Mouse (Mus musculus) G1E (cell line): ENCODE data around the gene Azin2. TPM values are rescaled to one million over a fixed set of nuclear protein-coding genes. Genes with fewer than 3 reads are reported as not detected.

Source experiments
- ATAC-seq: 2 replicates; pipeline ENCODE4 v1.8.0; 2016; ENCODE audit warnings: mild to moderate bottlenecking; ENCODE audit not compliant: insufficient number of reproducible peaks, poor library complexity, low FRiP score, severe bottlenecking; ENCODE audit errors: extremely low read depth
- DNase-seq: peaks from one replicate; pipeline ENCODE4 v3.0.0; 2012; ENCODE audit warnings: low spot score
- H3K27me3 ChIP-seq: 2 replicates; pipeline ENCODE4 v1.6.1; 2012; ENCODE audit warnings: mild to moderate bottlenecking, low read length, inconsistent platforms; ENCODE audit not compliant: insufficient read depth
- H3K36me3 ChIP-seq: replicated peaks from 2 replicates; pipeline ENCODE3; 2012; ENCODE audit warnings: mild to moderate bottlenecking, inconsistent platforms
- H3K4me1 ChIP-seq: 2 replicates; pipeline ENCODE4 v1.6.1; 2012; ENCODE audit warnings: low read depth, low read length, inconsistent platforms, mixed read lengths; ENCODE audit not compliant: insufficient read depth
- H3K4me3 ChIP-seq: 2 replicates; pipeline ENCODE4 v1.5.1; 2012; ENCODE audit warnings: low read depth, mild to moderate bottlenecking, inconsistent platforms, low read length, moderate library complexity, mixed read lengths
- H3K9me3 ChIP-seq: replicated peaks from 2 replicates; pipeline ENCODE4 v1.6.1; 2012; ENCODE audit warnings: inconsistent platforms
- CTCF ChIP-seq: IDR thresholded peaks from 2 replicates; pipeline ENCODE4 v1.5.1; 2012; ENCODE audit warnings: low read depth, low read length, inconsistent platforms, mixed read lengths
- GATA1 ChIP-seq: IDR thresholded peaks from 2 replicates; pipeline ENCODE4 v1.6.1; 2012; ENCODE audit warnings: borderline replicate concordance, low read length, inconsistent platforms, mixed read lengths
- GATA2 ChIP-seq: IDR thresholded peaks from 2 replicates; pipeline ENCODE4 v1.6.1; 2012; ENCODE audit warnings: low read depth, low read length, inconsistent platforms, borderline replicate concordance
- POLR2AphosphoS5 ChIP-seq: IDR thresholded peaks from 2 replicates; pipeline ENCODE4 v1.6.1; 2012; ENCODE audit warnings: low read depth, low read length, inconsistent platforms; ENCODE audit not compliant: insufficient replicate concordance
- TAL1 ChIP-seq: conservative IDR thresholded peaks from 2 replicates; pipeline ENCODE4 v1.6.1; 2012; ENCODE audit warnings: low read depth, low read length, inconsistent platforms, mixed read lengths
- polyA plus RNA-seq: library from polyadenylated mRNA; stranded (reverse); fragments of >175 nt; gene quantifications from 2 replicates; pipeline ENCODE4 v1.2.3, GENCODE M21; 2012
- total RNA-seq, 2 experiments: library from RNA; stranded (forward) in 1 of 2; stranded (reverse) in 1 of 2; fragments of 200-1000 nt in 1 of 2; fragments of >200 nt in 1 of 2; fragmentation: Nextera tagmentation in 1 of 2; gene quantifications; 2 replicates each; pipeline ENCODE4 v1.2.3; 2014 to 2017

Gene Azin2
- total and polyA plus RNA-seq, 3 experiments = not detected

- H3K36me3 ChIP-seq = peaks cover 28% of the 10 kb centered on the region
- TF ChIP-seq TAL1 (no peak), GATA2 (no peak), POLR2AphosphoS5 (no peak), CTCF (no peak)
- H3K4me1 ChIP-seq = peaks cover 53% of the 10 kb centered on the region
- H3K4me3 ChIP-seq = no peak overlapping the region
- no peaks in the 10 kb centered on the region for H3K9me3 ChIP-seq
- ATAC-seq (no peak), DNase-seq (no peak)
- peaks cover 8% of the 10 kb centered on the region for H3K27me3 ChIP-seq
These were observed 29.9 kb upstream of the Azin2 start for GRCm38 (mm10) chr4:128992176-128992575.

DNA sequence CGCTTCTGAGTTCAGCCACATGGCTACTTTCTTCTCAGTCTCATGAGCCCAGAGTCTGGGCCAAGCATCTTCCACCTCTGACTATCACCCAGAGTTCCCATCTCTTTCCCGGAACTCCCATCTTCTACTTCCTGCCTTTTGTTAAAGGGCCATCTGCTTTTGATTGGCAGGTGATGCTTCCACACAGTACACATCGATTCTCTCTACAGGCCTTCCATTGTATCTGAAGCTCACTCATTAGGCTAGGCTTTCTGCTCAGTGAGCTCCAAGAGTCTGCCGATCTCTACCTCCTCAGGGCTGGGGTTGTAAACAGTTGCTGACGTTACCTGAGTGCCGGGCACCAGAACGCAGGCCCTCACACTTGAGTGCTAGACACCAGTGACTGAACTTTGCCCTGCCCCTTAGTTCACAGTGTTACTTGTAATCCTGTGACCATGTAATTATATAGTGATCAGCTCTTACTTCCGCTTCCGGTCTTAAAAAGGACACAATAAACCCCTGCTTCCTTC, 29.3 kb upstream of the Azin2 start, which contains the start of gene Ak2:
Ak2 (plus strand) TSS at position 459 of the 509 bp plus-strand sequence.
- DNase-seq = no peak
- Histone ChIP-seq H3K4me1 (peaks cover 46% of the 10 kb centered on the region), H3K36me3 (peaks cover 21% of the 10 kb centered on the region), H3K9me3 (no peaks in the 10 kb centered on the region), H3K4me3 (peak within 1 kb of the TSS; percentile 85; the same call in 1 of the 2 replicates), H3K27me3 (peaks cover 14% of the 10 kb centered on the region)
- TF ChIP-seq CTCF (no peak), POLR2AphosphoS5 (no peak), GATA2 (no peak), TAL1 (no peak), GATA1 (no peak)
- ATAC-seq = no peak

DNA sequence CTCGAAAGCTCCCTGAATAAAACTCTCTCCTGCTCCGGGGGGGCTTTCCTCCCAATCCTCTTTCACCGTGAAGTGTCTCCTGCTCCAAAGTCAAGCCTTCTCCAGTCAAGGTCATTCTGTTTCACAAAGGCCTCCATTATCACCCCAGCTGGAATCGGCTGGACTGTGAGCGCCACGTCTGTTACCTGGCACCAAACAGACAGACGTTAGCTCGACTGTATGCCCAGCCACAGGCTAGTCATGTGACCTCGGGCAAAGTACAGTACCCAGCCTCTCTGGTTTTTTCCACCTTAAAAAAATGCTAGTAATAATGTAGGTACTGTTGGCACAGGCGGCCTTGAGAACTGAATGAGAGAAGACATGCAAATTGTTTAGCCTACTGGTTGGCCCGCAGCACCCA, 27.4 kb upstream of the Azin2 start:
- no peak for ATAC-seq

GRCm38 (mm10) chr4:128988911-128989310, 26.7 kb upstream of the Azin2 start:
- Histone ChIP-seq H3K36me3 (no peaks in the 10 kb centered on the region), H3K4me1 (peaks cover 23% of the 10 kb centered on the region), H3K27me3 (peaks cover 27% of the 10 kb centered on the region), H3K9me3 (no peaks in the 10 kb centered on the region), H3K4me3 (no peak overlapping the region)
- no peak for DNase-seq
- ATAC-seq = no peak
- TF ChIP-seq POLR2AphosphoS5 = no peak
- TF ChIP-seq GATA1 = no peak
- no peak for TF ChIP-seq TAL1
- TF ChIP-seq CTCF = no peak
- TF ChIP-seq GATA2 = no peak

More for the DNA sequence above, 27.4 kb upstream of the Azin2 start:
- Histone ChIP-seq H3K4me1 (peaks cover 31% of the 10 kb centered on the region), H3K36me3 (peaks cover 4% of the 10 kb centered on the region), H3K9me3 (no peaks in the 10 kb centered on the region), H3K4me3 (no peak overlapping the region), H3K27me3 (peaks cover 22% of the 10 kb centered on the region)
- TF ChIP-seq GATA2 (no peak), GATA1 (no peak), CTCF (no peak), POLR2AphosphoS5 (no peak), TAL1 (no peak)
- no peak for DNase-seq

DNA sequence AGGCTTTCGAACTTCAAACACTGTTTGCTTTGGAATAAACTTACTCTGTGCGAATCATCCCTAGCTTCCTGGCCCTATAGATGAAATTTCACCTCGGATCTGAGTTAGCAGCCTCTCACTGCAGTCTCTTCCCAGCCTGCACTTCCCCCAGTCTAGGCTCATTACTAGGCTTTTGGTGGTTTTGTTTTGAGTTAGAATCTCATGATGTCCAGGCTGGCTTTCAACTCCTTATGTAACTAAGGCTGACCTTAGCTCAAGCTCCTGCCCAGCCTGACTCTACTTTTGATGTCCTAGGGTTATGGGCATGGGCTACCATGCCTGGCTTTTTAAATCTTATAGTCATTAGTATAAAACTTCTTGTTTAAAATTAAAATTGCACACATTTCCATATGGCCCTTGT, 22.4 kb upstream of the Azin2 start:
- H3K4me1 ChIP-seq = peaks cover 25% of the 10 kb centered on the region
- DNase-seq = no peak
- peaks cover 37% of the 10 kb centered on the region for H3K27me3 ChIP-seq
- H3K9me3 ChIP-seq = no peaks in the 10 kb centered on the region; the same call in 1 of the 2 replicates
- TF ChIP-seq TAL1 (no peak), GATA2 (no peak), GATA1 (no peak), CTCF (no peak), POLR2AphosphoS5 (no peak)
- H3K36me3 ChIP-seq = no peaks in the 10 kb centered on the region
- no peak overlapping the region for H3K4me3 ChIP-seq
- no peak for ATAC-seq

DNA sequence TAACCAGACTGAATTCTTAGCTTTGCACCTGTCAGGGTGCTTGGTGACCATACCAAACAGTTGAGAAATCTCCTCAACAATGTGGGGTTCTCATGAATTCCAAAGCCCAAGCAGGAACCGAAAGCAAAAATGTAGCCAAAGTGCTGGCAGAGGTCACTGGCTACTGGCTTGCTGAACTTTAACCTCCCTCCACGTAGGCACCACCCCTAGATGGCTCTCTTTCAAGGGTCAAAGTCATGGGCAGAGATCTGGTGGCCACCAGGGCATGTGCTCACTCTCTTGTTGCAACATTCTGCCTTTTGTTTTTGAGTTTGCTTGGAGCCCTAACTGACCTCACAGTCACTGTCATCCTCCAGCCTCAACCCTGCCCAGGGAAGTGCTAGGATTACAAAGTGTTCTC, 21.4 kb upstream of the Azin2 start:
- ATAC-seq = no peak
- TF ChIP-seq POLR2AphosphoS5 (no peak), GATA2 (no peak), TAL1 (no peak), GATA1 (no peak), CTCF (no peak)
- H3K4me1 ChIP-seq = peaks cover 16% of the 10 kb centered on the region
- no peaks in the 10 kb centered on the region; the same call in 1 of the 2 replicates for H3K9me3 ChIP-seq
- H3K36me3 ChIP-seq = no peaks in the 10 kb centered on the region
- H3K27me3 ChIP-seq = peaks cover 35% of the 10 kb centered on the region
- no peak for DNase-seq
- H3K4me3 ChIP-seq = no peak overlapping the region
